Mouse (Mus musculus) spleen, adult 2 months (tissue): ENCODE measurements around the gene Ccdc13. TPM values are rescaled to one million over a fixed set of nuclear protein-coding genes. Genes with fewer than 3 reads are reported as not detected.

Experiments used
- DNase-seq, 2 experiments: peaks; one replicate each; pipeline versions ENCODE4 v3.0.0 to v3.0.0-alpha.2; 2012 to 2021; ENCODE audit warnings: low spot score in 2 of 2, low read depth in 1 of 2
- H3K27ac ChIP-seq: fragments of 200-500 bp; 2 replicates; pipeline ENCODE4 v1.5.1; 2012; ENCODE audit warnings: low read length, inconsistent platforms; ENCODE audit not compliant: insufficient read depth
- H3K27me3 ChIP-seq: fragments of 200-500 bp; 2 replicates; pipeline ENCODE4 v1.6.1; 2012; ENCODE audit warnings: mild to moderate bottlenecking, moderate library complexity, low read length, inconsistent platforms; ENCODE audit not compliant: control insufficient read depth, insufficient read depth
- H3K36me3 ChIP-seq: fragments of 200-500 bp; 2 replicates; pipeline ENCODE4 v1.6.1; 2012; ENCODE audit warnings: mild to moderate bottlenecking, low read length, inconsistent platforms; ENCODE audit not compliant: control insufficient read depth, insufficient read depth
- H3K4me1 ChIP-seq: fragments of 200-500 bp; 2 replicates; pipeline ENCODE4 v1.6.1; 2011; ENCODE audit warnings: inconsistent platforms; ENCODE audit not compliant: control insufficient read depth, insufficient read depth, insufficient read length
- H3K4me3 ChIP-seq: fragments of 200-500 bp; 2 replicates; pipeline ENCODE4 v1.5.1; 2011; ENCODE audit warnings: mild to moderate bottlenecking, inconsistent platforms; ENCODE audit not compliant: insufficient read depth, insufficient read length; ENCODE audit errors: extremely low read depth
- CTCF ChIP-seq: fragments of 200-500 bp; IDR thresholded peaks from 2 replicates; pipeline ENCODE4 v1.5.1; 2011; ENCODE audit warnings: mild to moderate bottlenecking, inconsistent platforms; ENCODE audit not compliant: insufficient read depth, insufficient read length, insufficient replicate concordance; ENCODE audit errors: extremely low read depth
- POLR2A ChIP-seq: fragments of 200-500 bp; IDR thresholded peaks from 2 replicates; pipeline ENCODE4 v1.6.1; 2011; ENCODE audit warnings: low read depth, low read length, inconsistent platforms
- WGBS: fragments of 180-500 bp; shearing (Covaris S2); methylation state at CpG from one replicate; pipeline ENCODE4 v1.1.7; 2018; 5-methylcytosine and 5-hydroxymethylcytosine counted together
- polyA plus RNA-seq: library from polyadenylated mRNA; depleted of rRNA; stranded (reverse); fragments of >200 nt; gene quantifications from 2 replicates; pipeline ENCODE4 v1.2.3, GENCODE M21; 2012

Ccdc13 gene
- polyA plus RNA-seq, 1 experiment: not detected

DNA sequence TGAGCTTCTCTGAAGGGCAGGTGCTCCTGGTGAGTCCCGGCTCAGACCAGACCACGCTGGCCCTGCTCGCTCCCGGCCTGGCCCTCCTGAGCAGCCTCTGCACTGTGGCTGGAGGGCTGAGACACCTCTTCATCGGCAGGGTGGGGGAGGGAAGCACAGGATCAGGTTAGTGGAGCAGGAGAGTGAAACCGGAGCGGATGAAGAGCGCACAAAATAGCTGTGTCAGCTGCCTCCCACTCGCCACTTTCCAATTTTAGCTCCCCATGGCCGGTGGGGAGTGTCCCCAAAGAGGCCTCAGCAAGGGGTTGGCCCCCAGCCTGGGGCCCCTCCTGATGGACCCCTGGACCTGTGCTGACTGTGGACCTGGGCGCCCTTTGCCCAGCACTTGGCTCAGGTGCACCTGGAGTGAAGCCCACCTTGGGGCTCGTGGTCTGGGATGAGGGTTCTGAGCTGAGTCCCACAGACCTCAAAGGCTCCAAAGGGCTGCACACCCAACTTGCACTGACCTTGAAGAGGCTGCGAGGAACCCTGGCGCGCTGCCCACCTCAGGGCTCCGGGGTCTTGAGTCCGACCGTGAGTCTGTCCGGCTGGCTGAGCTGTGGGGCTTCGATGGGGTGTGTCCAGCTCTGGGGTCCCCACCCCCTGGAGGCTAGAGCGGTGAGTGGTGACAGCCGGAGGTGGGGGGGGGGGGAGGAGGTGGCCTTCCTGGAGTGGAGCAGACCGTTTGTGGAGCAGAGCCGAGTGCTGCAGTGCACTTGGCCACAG lies 47.3 kb downstream of the Ccdc13 start, which contains the start of gene Hhatl:
TSS of gene Hhatl (minus strand) at position 751 of the 765 bp plus-strand sequence.
- WGBS: 52% methylated on average over 24 of the region's 24 CpGs
- Histone ChIP-seq H3K27me3 (no peaks in the 10 kb centered on the region), H3K4me1 (no peaks in the 10 kb centered on the region), H3K4me3 (no peak within 1 kb of the TSS), H3K27ac (no peak within 1 kb of the TSS), H3K36me3 (no peaks in the 10 kb centered on the region)
- no peak for DNase-seq
- TF ChIP-seq CTCF: no peak
- TF ChIP-seq POLR2A: no peak

- WGBS: 22% methylated on average over 4 of the region's 5 CpGs
- no peak for TF ChIP-seq CTCF
- no peak for TF ChIP-seq POLR2A
- DNase-seq: peak in 1 of 2 experiments; percentile 11
- no peaks in the 10 kb centered on the region for H3K27me3 ChIP-seq
- H3K4me1 ChIP-seq: no peaks in the 10 kb centered on the region
- H3K36me3 ChIP-seq: no peaks in the 10 kb centered on the region
- no peak overlapping the region for H3K4me3 ChIP-seq
- no peak overlapping the region for H3K27ac ChIP-seq
Measured at GRCm38 (mm10) chr9:121791206-121791605, 48.1 kb downstream of the Ccdc13 start.

- Histone ChIP-seq H3K4me3 (no peak overlapping the region), H3K27ac (no peak overlapping the region), H3K27me3 (no peaks in the 10 kb centered on the region), H3K4me1 (no peaks in the 10 kb centered on the region), H3K36me3 (no peaks in the 10 kb centered on the region)
- TF ChIP-seq POLR2A (no peak), CTCF (no peak)
- WGBS: 79% methylated on average over 2 of the region's 2 CpGs
- DNase-seq: no peak
Measured at GRCm38 (mm10) chr9:121786359-121786758, 52.9 kb downstream of the Ccdc13 start.

- H3K27ac ChIP-seq: no peak overlapping the region
- TF ChIP-seq POLR2A (no peak), CTCF (no peak)
- H3K36me3 ChIP-seq: no peaks in the 10 kb centered on the region
- H3K27me3 ChIP-seq: no peaks in the 10 kb centered on the region
- no peak for DNase-seq
- 80% methylated on average over 8 of the region's 8 CpGs for WGBS
- H3K4me1 ChIP-seq: no peaks in the 10 kb centered on the region
- no peak overlapping the region for H3K4me3 ChIP-seq
Measured at GRCm38 (mm10) chr9:121785261-121785660, 54.0 kb downstream of the Ccdc13 start.

GRCm38 (mm10) chr9:121784801-121785200 lies 54.5 kb downstream of the Ccdc13 start:
- no peak overlapping the region for H3K27ac ChIP-seq
- DNase-seq: no peak
- H3K36me3 ChIP-seq: no peaks in the 10 kb centered on the region
- WGBS: 86% methylated on average over 12 of the region's 12 CpGs
- TF ChIP-seq CTCF (no peak), POLR2A (no peak)
- H3K27me3 ChIP-seq: no peaks in the 10 kb centered on the region
- no peaks in the 10 kb centered on the region for H3K4me1 ChIP-seq
- no peak overlapping the region for H3K4me3 ChIP-seq

DNA sequence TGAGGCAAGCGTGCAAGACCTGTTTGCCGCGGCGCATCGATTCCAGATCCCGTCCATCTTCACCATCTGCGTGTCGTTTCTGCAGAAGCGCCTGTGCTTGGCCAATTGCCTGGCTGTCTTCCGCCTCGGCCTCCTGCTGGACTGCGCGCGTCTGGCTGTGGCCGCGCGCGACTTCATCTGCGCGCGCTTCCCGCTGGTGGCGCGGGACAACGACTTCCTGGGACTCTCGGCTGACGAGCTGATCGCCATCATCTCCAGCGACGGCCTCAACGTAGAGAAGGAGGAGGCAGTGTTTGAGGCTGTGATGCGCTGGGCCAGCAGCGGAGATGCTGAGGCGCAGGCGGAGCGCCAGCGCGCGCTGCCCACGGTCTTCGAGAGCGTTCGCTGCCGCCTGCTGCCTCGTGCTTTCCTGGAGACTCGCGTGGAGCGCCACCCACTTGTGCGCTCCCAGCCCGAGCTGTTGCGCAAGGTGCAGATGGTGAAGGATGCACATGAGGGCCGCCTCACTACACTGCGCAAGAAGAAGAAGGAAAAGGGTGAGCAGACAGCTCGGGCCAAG lies 61.1 kb downstream of the Ccdc13 start:
- Histone ChIP-seq H3K4me1 (no peaks in the 10 kb centered on the region), H3K27ac (no peak overlapping the region), H3K4me3 (no peak overlapping the region), H3K36me3 (no peaks in the 10 kb centered on the region), H3K27me3 (0 out of 2 replicates have a peak, but pooled peaks cover 2% of the 10 kb centered on the region)
- WGBS: 17% methylated on average over 54 of the region's 54 CpGs
- DNase-seq: no peak
- TF ChIP-seq CTCF: no peak
- TF ChIP-seq POLR2A: no peak

GRCm38 (mm10) chr9:121777484-121778065 lies 61.7 kb downstream of the Ccdc13 start, which contains the start of gene Klhl40:
TSS of gene Klhl40 (plus strand) at chr9:121777607.
- TF ChIP-seq CTCF (no peak), POLR2A (no peak)

More at GRCm38 (mm10) chr9:121777484-121778065, 61.7 kb downstream of the Ccdc13 start, which contains the start of gene Klhl40:
- DNase-seq: no peak
- no peak within 1 kb of the TSS for H3K27ac ChIP-seq
- H3K27me3 ChIP-seq: 0 out of 2 replicates have a peak, but pooled peaks cover 2% of the 10 kb centered on the region
- H3K4me1 ChIP-seq: no peaks in the 10 kb centered on the region
- 15% methylated on average over 30 of the region's 30 CpGs for WGBS
- H3K36me3 ChIP-seq: no peaks in the 10 kb centered on the region
- H3K4me3 ChIP-seq: no peak within 1 kb of the TSS
